In genomic region chr6:125561031-125561430, GRCm38 (mm10) we compare ENCODE assay signal across 25 mouse cellular contexts. TPM values are rescaled to one million over a fixed set of nuclear protein-coding genes. Genes with fewer than 3 reads are reported as not detected.
A peak's percentile ranks its signal among the peaks of the same experiment; 100 is the strongest.
DNase-seq lines count a peak whose midpoint lies in the region; ATAC-seq and TF ChIP-seq lines count a peak whose summit lies in the region.
"Had no signal": no experiment of that assay in that cellular context is flagged by ENCODE, and none has a peak within 500 bp of the region (broad histone marks: within the 10 kb centered on the region; RNA-seq: fewer than 3 reads in every experiment).

No protein-coding gene starts in this region.

- H3K36me3 ChIP-seq in stomach, embryonic 15.5 days, result no peaks in the 10 kb centered on the region
- H3K36me3 ChIP-seq in stomach, postnatal 0 days (ENCODE audit: control insufficient read depth, insufficient read depth, low read length), result no peaks in the 10 kb centered on the region
- H3K36me3 ChIP-seq in liver, embryonic 15.5 days (replicated peaks), result no peaks in the 10 kb centered on the region
- no peaks in the 10 kb centered on the region for H3K36me3 ChIP-seq in limb, embryonic 10.5 days
- H3K36me3 ChIP-seq: embryonic facial prominence, embryonic 13.5 days; forebrain, embryonic 15.5 days; heart, embryonic 13.5 days; hindbrain, embryonic 12.5 days; kidney, embryonic 15.5 days; midbrain, embryonic 13.5 days had no signal

- no peak overlapping the region for H3K4me2 ChIP-seq in stomach, embryonic 15.5 days
- no peak overlapping the region for H3K4me2 ChIP-seq in stomach, postnatal 0 days (replicated peaks; ENCODE audit: low read depth)
- H3K4me2 ChIP-seq in liver, embryonic 15.5 days, result no peak overlapping the region
- H3K4me2 ChIP-seq: embryonic facial prominence, embryonic 13.5 days; forebrain, embryonic 15.5 days; heart, embryonic 13.5 days; hindbrain, embryonic 12.5 days; kidney, embryonic 15.5 days; midbrain, embryonic 13.5 days had no signal

- H3K27me3 ChIP-seq in stomach, embryonic 15.5 days (replicated peaks), result no peaks in the 10 kb centered on the region
- no peaks in the 10 kb centered on the region for H3K27me3 ChIP-seq in stomach, postnatal 0 days (ENCODE audit: control insufficient read depth, insufficient read depth, low read length)
- no peaks in the 10 kb centered on the region for H3K27me3 ChIP-seq in liver, embryonic 15.5 days
- no peaks in the 10 kb centered on the region for H3K27me3 ChIP-seq in limb, embryonic 10.5 days (ENCODE audit: low read depth, poor library complexity, severe bottlenecking)
- H3K27me3 ChIP-seq: embryonic facial prominence, embryonic 13.5 days; forebrain, embryonic 15.5 days; heart, embryonic 13.5 days; hindbrain, embryonic 12.5 days; kidney, embryonic 15.5 days; midbrain, embryonic 13.5 days had no signal

- ATAC-seq in stomach, embryonic 15.5 days (ENCODE audit: insufficient read depth, low FRiP score, low read depth), result peak; percentile 56; the same call in 1 of the 2 replicates
- ATAC-seq in stomach, postnatal 0 days (ENCODE audit: low FRiP score, low TSS enrichment), result no peak
- 0 out of 2 replicates have a peak, but pooled peaks have one; percentile 2 for ATAC-seq in granulocyte monocyte progenitor cell, adult 5-6 weeks (replicated peaks; ENCODE audit: poor library complexity, severe bottlenecking)
- peak; percentile 13; the same call in 1 of the 2 replicates for ATAC-seq in liver, embryonic 15.5 days (ENCODE audit: insufficient read depth)
- ATAC-seq: forebrain, embryonic 15.5 days; intestine, postnatal 0 days; lung, postnatal 0 days; midbrain, embryonic 13.5 days had no signal

- no peaks in the 10 kb centered on the region for H3K9me3 ChIP-seq in stomach, embryonic 15.5 days
- no peaks in the 10 kb centered on the region for H3K9me3 ChIP-seq in stomach, postnatal 0 days (ENCODE audit: control insufficient read depth, low read length)
- H3K9me3 ChIP-seq in liver, embryonic 15.5 days (replicated peaks), result no peaks in the 10 kb centered on the region
- H3K9me3 ChIP-seq in limb, embryonic 10.5 days (replicated peaks), result no peaks in the 10 kb centered on the region
- H3K9me3 ChIP-seq: embryonic facial prominence, embryonic 13.5 days; forebrain, embryonic 15.5 days; heart, embryonic 13.5 days; hindbrain, embryonic 12.5 days; kidney, embryonic 15.5 days; midbrain, embryonic 13.5 days had no signal

- H3K4me3 ChIP-seq in stomach, embryonic 15.5 days (replicated peaks), result no peak overlapping the region
- no peak overlapping the region for H3K4me3 ChIP-seq in stomach, postnatal 0 days (ENCODE audit: low read depth, low read length)
- H3K4me3 ChIP-seq in liver, embryonic 15.5 days (replicated peaks), result no peak overlapping the region
- no peak overlapping the region for H3K4me3 ChIP-seq in limb, embryonic 10.5 days
- H3K4me3 ChIP-seq: embryonic facial prominence, embryonic 13.5 days; forebrain, embryonic 15.5 days; heart, embryonic 13.5 days; hindbrain, embryonic 12.5 days; kidney, embryonic 15.5 days; left cerebral cortex, adult 2 months; midbrain, embryonic 13.5 days had no signal

- intact Hi-C loops in left cerebral cortex, postnatal 25 days (cut with DNase I), result no loop called here

- no peak overlapping the region for H3K9ac ChIP-seq in stomach, embryonic 15.5 days
- H3K9ac ChIP-seq in stomach, postnatal 0 days (ENCODE audit: low read length), result no peak overlapping the region
- no peak overlapping the region for H3K9ac ChIP-seq in liver, embryonic 15.5 days
- H3K9ac ChIP-seq: embryonic facial prominence, embryonic 13.5 days; forebrain, embryonic 15.5 days; heart, embryonic 13.5 days; hindbrain, embryonic 12.5 days; kidney, embryonic 15.5 days; midbrain, embryonic 13.5 days had no signal

- H3K4me1 ChIP-seq in stomach, embryonic 15.5 days, result no peaks in the 10 kb centered on the region
- H3K4me1 ChIP-seq in stomach, postnatal 0 days (replicated peaks; ENCODE audit: control insufficient read depth, insufficient read depth), result no peaks in the 10 kb centered on the region
- H3K4me1 ChIP-seq in liver, embryonic 15.5 days (replicated peaks), result peaks cover 73% of the 10 kb centered on the region
- no peaks in the 10 kb centered on the region; the same call in 1 of the 2 replicates for H3K4me1 ChIP-seq in limb, embryonic 10.5 days
- H3K4me1 ChIP-seq: forebrain, embryonic 15.5 days; hindbrain, embryonic 12.5 days; midbrain, embryonic 13.5 days had no signal

- no peak for TF ChIP-seq EP300 in stomach, postnatal 0 days (optimal IDR thresholded peaks at IDR 0.05)

- no peak overlapping the region for H3K27ac ChIP-seq in stomach, embryonic 15.5 days
- H3K27ac ChIP-seq in stomach, postnatal 0 days (replicated peaks), result no peak overlapping the region
- peak overlapping the region; percentile 91 for H3K27ac ChIP-seq in liver, embryonic 15.5 days (replicated peaks)
- no peak overlapping the region for H3K27ac ChIP-seq in limb, embryonic 10.5 days
- H3K27ac ChIP-seq: embryonic facial prominence, embryonic 13.5 days; forebrain, embryonic 15.5 days; heart, embryonic 13.5 days; hindbrain, embryonic 12.5 days; kidney, embryonic 15.5 days; left cerebral cortex, adult 2 months; macrophage; midbrain, embryonic 13.5 days had no signal

- TF ChIP-seq CTCF in stomach, postnatal 0 days (IDR thresholded peaks at IDR 0.05; ENCODE audit: low read depth), result no peak

- 68% methylated on average over 5 of the region's 5 CpGs for WGBS in stomach, embryonic 15.5 days
- WGBS in stomach, postnatal 0 days, result 64% methylated on average over 5 of the region's 5 CpGs
- 40% methylated on average over 5 of the region's 5 CpGs for WGBS in liver, embryonic 15.5 days (ENCODE audit: insufficient replicate concordance)
- WGBS in limb, embryonic 10.5 days, result 82% methylated on average over 5 of the region's 5 CpGs

- no peak for DNase-seq in stomach, postnatal 0 days (ENCODE audit: low spot score)
- peak; percentile 69 to 73 for DNase-seq in spleen, postnatal 4 days (ENCODE audit: low spot score in 2 of 2)
- DNase-seq in limb, embryonic 10.5 days (ENCODE audit: low spot score), result no peak
- no peak for DNase-seq in adrenal gland, adult 8-10 months
- DNase-seq in left cerebral cortex, postnatal 25 days (ENCODE audit: low spot score in 2 of 2), result no peak
- DNase-seq: adrenal gland, postnatal 25 days; cerebellum, adult 8-10 months; cerebellum, postnatal 36 days; embryo, embryonic 11 days; gastrocnemius, postnatal 10 days; heart, adult 11 months; left cerebral cortex, postnatal 4 days had no signal

RNA-seq across cellular contexts. Expression of gene Vwf, which starts 14.5 kb away (rescaled TPM):
- 5.7 and 6.6 TPM in 2 replicates for polyA plus RNA-seq in stomach, embryonic 15.5 days (2015; fragmentation: Nextera tagmentation; extraction: Ambion mirVana)
- polyA plus RNA-seq in stomach, postnatal 0 days (2015; fragmentation: Nextera tagmentation; extraction: Ambion mirVana), result 7.8 and 9.5 TPM in 2 replicates
- 0.43 and 5.1 TPM in 2 replicates for total RNA-seq in granulocyte monocyte progenitor cell, adult 5-6 weeks (2014; fragmentation: Nextera tagmentation)
- 0.10 and 0.39 TPM in 2 replicates for total RNA-seq in granulocyte monocyte progenitor cell, adult 5-6 weeks (2017)
- 8.5 and 11.9 TPM in 2 replicates for polyA plus RNA-seq in liver, embryonic 15.5 days (2015; fragmentation: Nextera tagmentation; extraction: Ambion mirVana)
- 4.5 and 5.3 TPM in 2 replicates for polyA plus RNA-seq in limb, embryonic 10.5 days (2016; fragmentation: Nextera tagmentation; extraction: Ambion mirVana)
- total RNA-seq in adrenal gland, adult 8-10 months (2022), result 10 to 100 TPM in 1 of 4 experiments, 1 to 10 TPM in 3; 6.5 to 13.4 (median 7.4) TPM
- 10 to 100 TPM; 12.5 to 17.6 TPM for total RNA-seq in left cerebral cortex, postnatal 25 days (2021)

Comparison
In these comparisons a context has a peak if more than half of its experiments do, and no peak if none do; other contexts are left out.
1. DNase-seq: peak in spleen, postnatal 4 days (2 of 2); none in stomach, postnatal 0 days (single experiment), limb, embryonic 10.5 days (single experiment), adrenal gland, adult 8-10 months (single experiment) and left cerebral cortex, postnatal 25 days (0 of 2).